Mouse (Mus musculus) erythroblast, embryonic 14.5 days (primary cell): ENCODE measurements around the gene Atxn1.

Source experiments
- GATA1 ChIP-seq: IDR thresholded peaks from 2 replicates; pipeline ENCODE4 v1.6.1; 2012; ENCODE audit warnings: low read length, inconsistent platforms, mixed read lengths
- TAL1 ChIP-seq: IDR thresholded peaks from 3 replicates; pipeline ENCODE4 v1.6.1; 2012; ENCODE audit warnings: low read length, inconsistent platforms, mixed read lengths

GRCm38 (mm10) chr13:45590898-45591297 is 373.9 kb downstream of the Atxn1 start:
- no peak for TF ChIP-seq TAL1
- no peak for TF ChIP-seq GATA1
